ENCODE assay signal across 8 mouse cellular contexts in genomic region chr13:38580601-38581457, GRCm38 (mm10). TPM values are rescaled to one million over a fixed set of nuclear protein-coding genes. Genes with fewer than 3 reads are reported as not detected.
DNase-seq lines count a peak whose midpoint lies in the region.

No protein-coding gene starts in this region.

- H3K27me3 ChIP-seq in embryonic facial prominence, embryonic 10.5 days (replicated peaks; ENCODE audit: low read depth, poor library complexity, severe bottlenecking): no peaks in the 10 kb centered on the region

- no peaks in the 10 kb centered on the region for H3K9me3 ChIP-seq in embryonic facial prominence, embryonic 10.5 days

- no peak overlapping the region for H3K4me3 ChIP-seq in embryonic facial prominence, embryonic 10.5 days

- no peaks in the 10 kb centered on the region for H3K4me1 ChIP-seq in embryonic facial prominence, embryonic 10.5 days

- no peaks in the 10 kb centered on the region for H3K36me3 ChIP-seq in embryonic facial prominence, embryonic 10.5 days (replicated peaks)

- H3K27ac ChIP-seq in embryonic facial prominence, embryonic 10.5 days (replicated peaks): no peak overlapping the region

- 63% methylated on average over 11 of the region's 11 CpGs for WGBS in embryonic facial prominence, embryonic 10.5 days

- peak; percentile 30 for DNase-seq in layer of hippocampus, adult 11-12 months (ENCODE audit: low spot score)
- no peak for DNase-seq in layer of hippocampus, adult 9-10 months (ENCODE audit: low spot score)
- DNase-seq in adrenal gland, adult 18-20 months (ENCODE audit: low spot score in 2 of 2): peak; percentile 38 to 40
- DNase-seq in embryonic facial prominence, embryonic 10.5 days (ENCODE audit: low spot score): peak; percentile 70
- DNase-seq in heart, postnatal 10 days: peak; percentile 81 to 83
- peak; percentile 25 for DNase-seq in layer of hippocampus, adult 9-11 months
- peak; percentile 33 for DNase-seq in mesoderm, embryonic 11.5 days (ENCODE audit: low read depth, low spot score)
- DNase-seq in testis, postnatal 10 days (ENCODE audit: low spot score): peak; percentile 78

- intact Hi-C loops in heart, postnatal 10 days (cut with DNase I): loop anchor here (1.0 to 10.0 kb wide), 5 partner anchors 54 to 356 kb away; partner anchors contain the start of gene Txndc5

RNA-seq across cellular contexts. Expression of gene Txndc5, which starts 52.2 kb away (rescaled TPM):
- total RNA-seq in adrenal gland, adult 18-20 months (2021): 100 to 1,000 TPM; 106 to 177 TPM
- 154 and 168 TPM in 2 replicates for polyA plus RNA-seq in embryonic facial prominence, embryonic 10.5 days (2016; fragmentation: Nextera tagmentation; extraction: Ambion mirVana)
- total RNA-seq in heart, postnatal 10 days (2021): 10 to 100 TPM; 68.5 to 71.9 TPM

RNA-seq across cellular contexts. Expression of gene Bloc1s5, which starts 54.1 kb away (rescaled TPM):
- total RNA-seq in adrenal gland, adult 18-20 months (2021): 10 to 100 TPM; 21.7 to 23.8 TPM
- polyA plus RNA-seq in embryonic facial prominence, embryonic 10.5 days (2016; fragmentation: Nextera tagmentation; extraction: Ambion mirVana): 21.9 and 22.1 TPM in 2 replicates
- total RNA-seq in heart, postnatal 10 days (2021): 10 to 100 TPM; 10.4 to 13.0 TPM
